Mouse (Mus musculus) intestine, embryonic 14.5 days (tissue): Measurements from ENCODE around the gene Lrrk1. TPM values are rescaled to one million over a fixed set of nuclear protein-coding genes. Genes with fewer than 3 reads are reported as not detected.
A peak's percentile ranks its signal among the peaks of the same experiment; 100 is the strongest.

Experiments
- ATAC-seq: fragments of 200-750 bp; cut with Nextera tagmentation; replicated peaks from 2 replicates; pipeline ENCODE4 v1.8.0; 2017; ENCODE audit warnings: low read depth, moderate number of reproducible peaks, moderate TSS enrichment, moderate library complexity; ENCODE audit not compliant: low FRiP score, low TSS enrichment
- DNase-seq: peaks from one replicate; pipeline ENCODE4 v3.0.0-alpha.2; 2018; ENCODE audit warnings: low spot score
- H3K27ac ChIP-seq: fragments of 300-500 bp; sonication (generic); 2 replicates; pipeline ENCODE4 v1.5.1; 2014; ENCODE audit warnings: low read depth, mild to moderate bottlenecking, control low read depth
- H3K27me3 ChIP-seq: fragments of 300-500 bp; sonication (generic); replicated peaks from 2 replicates; pipeline ENCODE4 v1.6.1; 2014; ENCODE audit warnings: low read length, control low read depth; ENCODE audit not compliant: control insufficient read depth, insufficient read depth
- H3K36me3 ChIP-seq: fragments of 300-500 bp; sonication (generic); 2 replicates; pipeline ENCODE4 v1.6.1; 2014; ENCODE audit warnings: low read length, control low read depth; ENCODE audit not compliant: control insufficient read depth, insufficient read depth
- H3K4me1 ChIP-seq: fragments of 300-500 bp; sonication (generic); replicated peaks from 2 replicates; pipeline ENCODE4 v1.6.1; 2014; ENCODE audit warnings: low read length, control low read depth, mixed read lengths; ENCODE audit not compliant: control insufficient read depth, insufficient read depth
- H3K4me2 ChIP-seq: fragments of 300-500 bp; sonication (generic); 2 replicates; pipeline ENCODE4 v1.6.1; 2014; ENCODE audit warnings: low read length
- H3K4me3 ChIP-seq: fragments of 300-500 bp; sonication (generic); 2 replicates; pipeline ENCODE4 v1.5.1; 2014; ENCODE audit warnings: low read depth, low read length, control low read depth, mixed read lengths
- H3K9ac ChIP-seq: fragments of 300-500 bp; sonication (generic); 2 replicates; pipeline ENCODE4 v1.6.1; 2014; ENCODE audit warnings: mild to moderate bottlenecking, low read length
- H3K9me3 ChIP-seq: fragments of 300-500 bp; sonication (generic); 2 replicates; pipeline ENCODE4 v1.6.1; 2016; ENCODE audit warnings: low read length, control low read depth; ENCODE audit not compliant: control insufficient read depth
- WGBS: fragments of 180-500 bp; shearing (Covaris S2); extraction: QIAGEN DNeasy Blood & Tissue Kit; methylation state at CpG from one replicate; pipeline ENCODE4 v1.1.7; 2014; 5-methylcytosine and 5-hydroxymethylcytosine counted together
- polyA plus RNA-seq: library from polyadenylated mRNA; unstranded; fragments of >200 nt; fragmentation: Nextera tagmentation; extraction: Ambion mirVana; gene quantifications from 2 replicates; pipeline ENCODE4 v1.2.1, GENCODE M21; 2014

The Lrrk1 gene
- polyA plus RNA-seq, 1 experiment from 2014 or later: 16.9 TPM

GRCm38 (mm10) chr7:66266942-66267850, 121.0 kb downstream of the Lrrk1 start:
- peaks cover 38% of the 10 kb centered on the region for H3K36me3 ChIP-seq
- H3K9ac ChIP-seq: no peak overlapping the region
- no peak overlapping the region for H3K4me2 ChIP-seq
- no peak overlapping the region for H3K4me3 ChIP-seq
- H3K27me3 ChIP-seq: no peaks in the 10 kb centered on the region
- no peaks in the 10 kb centered on the region for H3K9me3 ChIP-seq
- no peak overlapping the region for H3K27ac ChIP-seq
- H3K4me1 ChIP-seq: no peaks in the 10 kb centered on the region
- 85% methylated on average over 6 of the region's 6 CpGs for WGBS
- DNase-seq (no peak), ATAC-seq (no peak)

- no peaks in the 10 kb centered on the region for H3K27me3 ChIP-seq
- ATAC-seq (no peak), DNase-seq (no peak)
- WGBS: 66% methylated on average over 5 of the region's 5 CpGs
- H3K4me1 ChIP-seq: 0 out of 2 replicates have a peak, but pooled peaks cover 4% of the 10 kb centered on the region
- H3K36me3 ChIP-seq: peaks cover 34% of the 10 kb centered on the region
- no peak overlapping the region for H3K9ac ChIP-seq
- H3K4me2 ChIP-seq: no peak overlapping the region
- H3K27ac ChIP-seq: no peak overlapping the region
- H3K9me3 ChIP-seq: no peaks in the 10 kb centered on the region
- no peak overlapping the region for H3K4me3 ChIP-seq
Observed at GRCm38 (mm10) chr7:66263421-66263820, 124.7 kb downstream of the Lrrk1 start.

- no peak overlapping the region for H3K27ac ChIP-seq
- no peaks in the 10 kb centered on the region for H3K9me3 ChIP-seq
- WGBS: 95% methylated on average over 13 of the region's 13 CpGs
- 0 out of 2 replicates have a peak, but pooled peaks cover 4% of the 10 kb centered on the region for H3K4me1 ChIP-seq
- no peaks in the 10 kb centered on the region for H3K27me3 ChIP-seq
- H3K4me3 ChIP-seq: no peak overlapping the region
- peaks cover 34% of the 10 kb centered on the region for H3K36me3 ChIP-seq
- ATAC-seq (no peak), DNase-seq (no peak)
- H3K9ac ChIP-seq: no peak overlapping the region
- no peak overlapping the region for H3K4me2 ChIP-seq
Observed at GRCm38 (mm10) chr7:66262570-66263156, 125.5 kb downstream of the Lrrk1 start.

GRCm38 (mm10) chr7:66260763-66261390, 127.3 kb downstream of the Lrrk1 start:
- Histone ChIP-seq H3K9ac (no peak overlapping the region), H3K4me3 (no peak overlapping the region), H3K4me2 (no peak overlapping the region), H3K27ac (no peak overlapping the region), H3K9me3 (no peaks in the 10 kb centered on the region), H3K4me1 (0 out of 2 replicates have a peak, but pooled peaks cover 4% of the 10 kb centered on the region), H3K27me3 (no peaks in the 10 kb centered on the region), H3K36me3 (peaks cover 23% of the 10 kb centered on the region; the same call in 1 of the 2 replicates)
- WGBS: 72% methylated on average over 7 of the region's 7 CpGs
- no peak for ATAC-seq
- DNase-seq: no peak

- 92% methylated on average over 8 of the region's 8 CpGs for WGBS
- ATAC-seq: no peak
- H3K36me3 ChIP-seq: peaks cover 17% of the 10 kb centered on the region; the same call in 1 of the 2 replicates
- H3K27me3 ChIP-seq: no peaks in the 10 kb centered on the region
- H3K4me3 ChIP-seq: no peak overlapping the region
- 0 out of 2 replicates have a peak, but pooled peaks cover 4% of the 10 kb centered on the region for H3K4me1 ChIP-seq
- H3K4me2 ChIP-seq: no peak overlapping the region
- no peaks in the 10 kb centered on the region for H3K9me3 ChIP-seq
- no peak overlapping the region for H3K9ac ChIP-seq
- no peak for DNase-seq
- H3K27ac ChIP-seq: no peak overlapping the region
Observed at GRCm38 (mm10) chr7:66260295-66260694, 127.9 kb downstream of the Lrrk1 start.

GRCm38 (mm10) chr7:66259436-66260206, 128.5 kb downstream of the Lrrk1 start:
- Histone ChIP-seq H3K9ac (no peak overlapping the region), H3K27me3 (no peaks in the 10 kb centered on the region), H3K4me2 (no peak overlapping the region), H3K4me3 (no peak overlapping the region), H3K36me3 (peaks cover 13% of the 10 kb centered on the region; the same call in 1 of the 2 replicates), H3K27ac (peak overlapping the region; percentile 43), H3K9me3 (no peaks in the 10 kb centered on the region), H3K4me1 (0 out of 2 replicates have a peak, but pooled peaks cover 4% of the 10 kb centered on the region)
- ATAC-seq: no peak
- no peak for DNase-seq
- 70% methylated on average over 14 of the region's 14 CpGs for whole genome bisulfite sequencing

GRCm38 (mm10) chr7:66258997-66259396, 129.2 kb downstream of the Lrrk1 start:
- no peak overlapping the region for H3K4me2 ChIP-seq
- no peak overlapping the region for H3K9ac ChIP-seq
- no peak for DNase-seq
- H3K36me3 ChIP-seq: peaks cover 13% of the 10 kb centered on the region; the same call in 1 of the 2 replicates
- WGBS: 57% methylated on average over 5 of the region's 5 CpGs
- H3K4me3 ChIP-seq: no peak overlapping the region
- no peaks in the 10 kb centered on the region for H3K9me3 ChIP-seq
- 0 out of 2 replicates have a peak, but pooled peaks cover 4% of the 10 kb centered on the region for H3K4me1 ChIP-seq
- no peak for ATAC-seq
- no peaks in the 10 kb centered on the region for H3K27me3 ChIP-seq
- peak overlapping the region; percentile 43; the same call in 1 of the 2 replicates for H3K27ac ChIP-seq

GRCm38 (mm10) chr7:66257232-66257631, 130.9 kb downstream of the Lrrk1 start:
- H3K4me1 ChIP-seq: 0 out of 2 replicates have a peak, but pooled peaks cover 4% of the 10 kb centered on the region
- H3K9me3 ChIP-seq: no peaks in the 10 kb centered on the region
- 76% methylated on average over 5 of the region's 5 CpGs for WGBS
- H3K4me3 ChIP-seq: no peak overlapping the region
- no peak overlapping the region for H3K9ac ChIP-seq
- DNase-seq: no peak
- no peak overlapping the region for H3K27ac ChIP-seq
- peaks cover 7% of the 10 kb centered on the region; the same call in 1 of the 2 replicates for H3K36me3 ChIP-seq
- ATAC-seq: no peak
- H3K4me2 ChIP-seq: no peak overlapping the region
- no peaks in the 10 kb centered on the region for H3K27me3 ChIP-seq
